Mouse (Mus musculus): ENCODE measurements around the gene Trim2.

- TF ChIP-seq CTCF (IDR thresholded peaks at IDR 0.05; ENCODE audit: control insufficient read depth, insufficient read depth, low read length) (no peak), POLR2A (IDR thresholded peaks at IDR 0.05; ENCODE audit: borderline replicate concordance, control insufficient read depth, low read depth, low read length) (no peak)
These were observed 28.2 kb upstream of the Trim2 start for GRCm38 (mm10) chr3:84334771-84335420.

All from bone marrow, adult 2 months (tissue).